Mouse (Mus musculus): Measurements from ENCODE around the gene Lrrk1.

Gene Lrrk1

GRCm38 (mm10) chr7:66384213-66384612, 3.9 kb downstream of the Lrrk1 start:
- no peak for DNase-seq (ENCODE audit: low spot score)

- DNase-seq (ENCODE audit: low spot score): no peak
These were observed 11.6 kb downstream of the Lrrk1 start for GRCm38 (mm10) chr7:66376560-66376959.

- DNase-seq (ENCODE audit: low spot score): no peak
These were observed 12.4 kb downstream of the Lrrk1 start for GRCm38 (mm10) chr7:66375736-66376135.

GRCm38 (mm10) chr7:66373391-66373790, 14.8 kb downstream of the Lrrk1 start:
- no peak for DNase-seq (ENCODE audit: low spot score)

GRCm38 (mm10) chr7:66370970-66371369, 17.2 kb downstream of the Lrrk1 start:
- no peak for DNase-seq (ENCODE audit: low spot score)

- DNase-seq (ENCODE audit: low spot score): no peak
These were observed 18.2 kb downstream of the Lrrk1 start for GRCm38 (mm10) chr7:66369934-66370445.

GRCm38 (mm10) chr7:66369071-66369933, 18.8 kb downstream of the Lrrk1 start:
- no peak for DNase-seq (ENCODE audit: low spot score)

GRCm38 (mm10) chr7:66365904-66366303, 22.2 kb downstream of the Lrrk1 start, which contains the start of gene Gm10974:
Gm10974 (plus strand) TSS chr7:66365905.
- DNase-seq (ENCODE audit: low spot score): no peak

- no peak for DNase-seq (ENCODE audit: low spot score)
These were observed 22.7 kb downstream of the Lrrk1 start for GRCm38 (mm10) chr7:66365411-66365810.

GRCm38 (mm10) chr7:66364491-66364890, 23.7 kb downstream of the Lrrk1 start:
- DNase-seq (ENCODE audit: low spot score): no peak

GRCm38 (mm10) chr7:66359044-66359443, 29.1 kb downstream of the Lrrk1 start:
- no peak for DNase-seq (ENCODE audit: low spot score)

GRCm38 (mm10) chr7:66358461-66358860, 29.7 kb downstream of the Lrrk1 start:
- no peak for DNase-seq (ENCODE audit: low spot score)

- DNase-seq (ENCODE audit: low spot score): no peak
These were observed 32.2 kb downstream of the Lrrk1 start for GRCm38 (mm10) chr7:66355791-66356522.

GRCm38 (mm10) chr7:66354911-66355310, 33.2 kb downstream of the Lrrk1 start:
- no peak for DNase-seq (ENCODE audit: low spot score)

GRCm38 (mm10) chr7:66351074-66351473, 37.1 kb downstream of the Lrrk1 start:
- no peak for DNase-seq (ENCODE audit: low spot score)

GRCm38 (mm10) chr7:66349670-66350069, 38.5 kb downstream of the Lrrk1 start:
- no peak for DNase-seq (ENCODE audit: low spot score)

- DNase-seq (ENCODE audit: low spot score): no peak
These were observed 39.6 kb downstream of the Lrrk1 start for GRCm38 (mm10) chr7:66348588-66348987.

GRCm38 (mm10) chr7:66346959-66347663, 41.0 kb downstream of the Lrrk1 start:
- no peak for DNase-seq (ENCODE audit: low spot score)

GRCm38 (mm10) chr7:66343307-66343706, 44.8 kb downstream of the Lrrk1 start:
- no peak for DNase-seq (ENCODE audit: low spot score)

- DNase-seq (ENCODE audit: low spot score): no peak
These were observed 45.3 kb downstream of the Lrrk1 start for GRCm38 (mm10) chr7:66342831-66343230.

GRCm38 (mm10) chr7:66342323-66342722, 45.8 kb downstream of the Lrrk1 start:
- peak; percentile 45 for DNase-seq (ENCODE audit: low spot score)

- DNase-seq (ENCODE audit: low spot score): no peak
These were observed 48.1 kb downstream of the Lrrk1 start for GRCm38 (mm10) chr7:66340044-66340443.
